13 mouse cellular contexts compared by ENCODE assay signal in genomic region chr4:106949200-106949599, GRCm38 (mm10). TPM values are rescaled to one million over a fixed set of nuclear protein-coding genes. Genes with fewer than 3 reads are reported as not detected.
DNase-seq lines count a peak whose midpoint lies in the region; ATAC-seq lines count a peak whose summit lies in the region.
"Had no signal": no experiment of that assay in that cellular context is flagged by ENCODE, and none has a peak within 500 bp of the region (broad histone marks: within the 10 kb centered on the region; RNA-seq: fewer than 3 reads in every experiment).

No protein-coding gene starts in this region.

- no peak overlapping the region for H3K4me2 ChIP-seq in kidney, embryonic 15.5 days
- no peak overlapping the region for H3K4me2 ChIP-seq in neural tube, embryonic 11.5 days (ENCODE audit: low read depth)
- no peak overlapping the region for H3K4me2 ChIP-seq in limb, embryonic 13.5 days (replicated peaks)
- H3K4me2 ChIP-seq: hindbrain, embryonic 15.5 days; lung, embryonic 15.5 days had no signal

- H3K27me3 ChIP-seq in kidney, embryonic 15.5 days: no peaks in the 10 kb centered on the region
- no peaks in the 10 kb centered on the region for H3K27me3 ChIP-seq in neural tube, embryonic 11.5 days (ENCODE audit: control insufficient read depth, insufficient read depth, low read length)
- no peaks in the 10 kb centered on the region for H3K27me3 ChIP-seq in limb, embryonic 13.5 days
- H3K27me3 ChIP-seq: hindbrain, embryonic 15.5 days; lung, embryonic 15.5 days had no signal

- peaks cover 15% of the 10 kb centered on the region for H3K36me3 ChIP-seq in kidney, embryonic 15.5 days
- 0 out of 2 replicates have a peak, but pooled peaks cover 2% of the 10 kb centered on the region for H3K36me3 ChIP-seq in neural tube, embryonic 11.5 days (ENCODE audit: control insufficient read depth, insufficient read depth, low read length)
- peaks cover 25% of the 10 kb centered on the region for H3K36me3 ChIP-seq in limb, embryonic 13.5 days
- H3K36me3 ChIP-seq: hindbrain, embryonic 15.5 days; lung, embryonic 15.5 days had no signal

- DNase-seq in kidney, postnatal 10 days: no peak
- DNase-seq in neural tube, embryonic 11.5 days (ENCODE audit: low spot score): no peak
- no peak for DNase-seq in neural tube, embryonic 10.5 days (ENCODE audit: extremely low spot score, low spot score)
- peak; percentile 58 for DNase-seq in thymus, postnatal 25 days
- no peak for DNase-seq in layer of hippocampus, postnatal 14 days (ENCODE audit: low spot score in 2 of 2)
- DNase-seq in adrenal gland, adult 8-10 months: no peak
- DNase-seq: cerebellum, adult 11-12 months; gastrocnemius, postnatal 10 days; right cerebral cortex, postnatal 4 days had no signal

- no peak overlapping the region for H3K9ac ChIP-seq in kidney, embryonic 15.5 days
- no peak overlapping the region for H3K9ac ChIP-seq in neural tube, embryonic 11.5 days (ENCODE audit: low read length)
- H3K9ac ChIP-seq in limb, embryonic 13.5 days: peak overlapping the region; percentile 40; the same call in 1 of the 2 replicates
- H3K9ac ChIP-seq: hindbrain, embryonic 15.5 days; lung, embryonic 15.5 days had no signal

- H3K4me3 ChIP-seq in kidney, embryonic 15.5 days (replicated peaks): no peak overlapping the region
- H3K4me3 ChIP-seq in neural tube, embryonic 11.5 days (ENCODE audit: low read depth, low read length): no peak overlapping the region
- H3K4me3 ChIP-seq in limb, embryonic 13.5 days: no peak overlapping the region
- H3K4me3 ChIP-seq: hindbrain, embryonic 15.5 days; lung, embryonic 15.5 days had no signal

- no peaks in the 10 kb centered on the region for H3K9me3 ChIP-seq in kidney, embryonic 15.5 days (replicated peaks)
- H3K9me3 ChIP-seq in neural tube, embryonic 11.5 days (ENCODE audit: control insufficient read depth, low read length): no peaks in the 10 kb centered on the region
- no peaks in the 10 kb centered on the region for H3K9me3 ChIP-seq in limb, embryonic 13.5 days
- H3K9me3 ChIP-seq: hindbrain, embryonic 15.5 days; lung, embryonic 15.5 days had no signal

- peak overlapping the region; percentile 28 for H3K27ac ChIP-seq in kidney, embryonic 15.5 days
- 0 out of 2 replicates have a peak overlapping the region, but pooled peaks have one; percentile 14 for H3K27ac ChIP-seq in neural tube, embryonic 11.5 days (ENCODE audit: low read depth, low read length)
- no peak overlapping the region for H3K27ac ChIP-seq in limb, embryonic 13.5 days
- H3K27ac ChIP-seq: hindbrain, embryonic 15.5 days; lung, embryonic 15.5 days had no signal

- H3K4me1 ChIP-seq in kidney, embryonic 15.5 days: peaks cover 63% of the 10 kb centered on the region
- peaks cover 28% of the 10 kb centered on the region for H3K4me1 ChIP-seq in neural tube, embryonic 11.5 days (ENCODE audit: control insufficient read depth, insufficient read depth, low read length)
- peaks cover 88% of the 10 kb centered on the region for H3K4me1 ChIP-seq in limb, embryonic 13.5 days

- WGBS in kidney, embryonic 15.5 days: 54% methylated on average over 6 of the region's 6 CpGs
- 59% methylated on average over 6 of the region's 6 CpGs for WGBS in neural tube, embryonic 11.5 days
- 70% methylated on average over 6 of the region's 6 CpGs for WGBS in limb, embryonic 13.5 days

- ATAC-seq in kidney, embryonic 15.5 days (replicated peaks; ENCODE audit: low FRiP score): no peak
- ATAC-seq in neural tube, embryonic 11.5 days (ENCODE audit: insufficient read depth, low FRiP score, low TSS enrichment): no peak
- ATAC-seq in limb, embryonic 13.5 days (ENCODE audit: low FRiP score, low read depth): no peak

RNA-seq across cellular contexts. Expression of gene Ssbp3, which starts 38.7 kb away (rescaled TPM):
- 99.4 and 108 TPM in 2 replicates for polyA plus RNA-seq in kidney, embryonic 15.5 days (2015; fragmentation: Nextera tagmentation; extraction: Ambion mirVana)
- 142 and 145 TPM in 2 replicates for polyA plus RNA-seq in neural tube, embryonic 11.5 days (2014; fragmentation: Nextera tagmentation; extraction: Ambion mirVana)
- polyA plus RNA-seq in limb, embryonic 13.5 days (2015; fragmentation: Nextera tagmentation; extraction: Ambion mirVana): 171 and 173 TPM in 2 replicates
- 100 to 1,000 TPM; 106 to 119 TPM for total RNA-seq in layer of hippocampus, postnatal 14 days (2021)
- 100 to 1,000 TPM in 2 of 4 experiments, 10 to 100 TPM in 2; 70.3 to 121 (median 101) TPM for total RNA-seq in adrenal gland, adult 8-10 months (2022)
